Mouse (Mus musculus) CH12.LX (cell line): ENCODE results near the gene Lgr6. TPM values are rescaled to one million over a fixed set of nuclear protein-coding genes. Genes with fewer than 3 reads are reported as not detected.
A peak's percentile ranks its signal among the peaks of the same experiment; 100 is the strongest.

Source experiments
- DNase-seq: peaks from one replicate; pipeline ENCODE4 v3.0.0-alpha.2; 2013; ENCODE audit errors: extremely low read depth
- H3K27ac ChIP-seq: 2 replicates; pipeline ENCODE4 v1.5.1; 2012; ENCODE audit warnings: low read depth, mild to moderate bottlenecking, control low read depth, moderate library complexity; ENCODE audit not compliant: insufficient read depth
- H3K27me3 ChIP-seq: replicated peaks from 2 replicates; pipeline ENCODE3; 2012; ENCODE audit warnings: inconsistent platforms
- H3K36me3 ChIP-seq, 2 experiments: replicated peaks in 1 of 2; 2 replicates each; pipeline versions ENCODE3 to v1.6.1; 2012; ENCODE audit warnings: inconsistent platforms in 1 of 2, low read length in 1 of 2, mild to moderate bottlenecking in 1 of 2, mixed read lengths in 1 of 2, moderate library complexity in 1 of 2; ENCODE audit not compliant: control insufficient read depth in 1 of 2, insufficient read depth in 1 of 2
- H3K4me1 ChIP-seq, 2 experiments: 2 replicates each; pipeline ENCODE4 v1.6.1; 2012; ENCODE audit warnings: inconsistent platforms in 1 of 2, moderate library complexity in 1 of 2; ENCODE audit not compliant: insufficient read depth in 2 of 2, control insufficient read depth in 1 of 2
- H3K4me2 ChIP-seq: 2 replicates; pipeline ENCODE4 v1.6.1; 2012; ENCODE audit warnings: low read depth, mild to moderate bottlenecking, control low read depth; ENCODE audit not compliant: poor library complexity, insufficient read depth, severe bottlenecking
- H3K4me3 ChIP-seq, 3 experiments: fragments of 150-350 bp in 1 of 3; sonication (generic) in 1 of 3; replicated peaks in 1 of 3; 2 replicates each; pipeline versions ENCODE3 to v1.5.1; 2011 to 2012; ENCODE audit warnings: low read depth in 2 of 3, low read length in 2 of 3, mild to moderate bottlenecking in 2 of 3, moderate library complexity in 2 of 3, control low read depth in 1 of 3, improper control_type of control experiment in 1 of 3, inconsistent platforms in 1 of 3, mixed read lengths in 1 of 3; ENCODE audit not compliant: poor library complexity in 1 of 3
- H3K79me2 ChIP-seq: replicated peaks from 2 replicates; pipeline ENCODE4 v1.6.1; 2012; ENCODE audit warnings: mild to moderate bottlenecking, moderate library complexity; ENCODE audit not compliant: control insufficient read depth, poor library complexity, insufficient read depth, severe bottlenecking; ENCODE audit errors: extremely low read depth
- H3K9ac ChIP-seq: 2 replicates; pipeline ENCODE4 v1.6.1; 2012; ENCODE audit warnings: low read depth, mild to moderate bottlenecking, control low read depth, moderate library complexity; ENCODE audit not compliant: insufficient read depth
- H3K9me3 ChIP-seq: replicated peaks from 2 replicates; pipeline ENCODE3; 2012; ENCODE audit warnings: low read length, inconsistent platforms, mixed read lengths
- BHLHE40 ChIP-seq: IDR thresholded peaks from 2 replicates; pipeline ENCODE4 v1.6.1; 2011; ENCODE audit warnings: mild to moderate bottlenecking, low read depth, low read length, improper control_type of control experiment
- CHD1 ChIP-seq: IDR thresholded peaks from 2 replicates; pipeline ENCODE4 v1.6.1; 2012; ENCODE audit warnings: low read depth, low read length, improper control_type of control experiment, inconsistent platforms
- CTCF ChIP-seq, 2 experiments: IDR thresholded peaks in 1 of 2; conservative IDR thresholded peaks in 1 of 2; 2 replicates each; pipeline ENCODE4 v1.5.1; 2011 to 2012; ENCODE audit warnings: low read depth in 2 of 2, low read length in 2 of 2, improper control_type of control experiment in 1 of 2, inconsistent platforms in 1 of 2, mild to moderate bottlenecking in 1 of 2, moderate library complexity in 1 of 2
- EP300 ChIP-seq: IDR thresholded peaks from 2 replicates; pipeline ENCODE4 v1.6.1; 2011; ENCODE audit warnings: low read length, improper control_type of control experiment
- ETS1 ChIP-seq: conservative IDR thresholded peaks from 2 replicates; pipeline ENCODE4 v1.6.1; 2012; ENCODE audit warnings: low read depth, mild to moderate bottlenecking, inconsistent platforms, low read length, improper control_type of control experiment, moderate library complexity
- GABPA ChIP-seq: IDR thresholded peaks from 2 replicates; pipeline ENCODE4 v1.6.1; 2012; ENCODE audit warnings: low read depth, low read length, improper control_type of control experiment, inconsistent platforms; ENCODE audit not compliant: insufficient replicate concordance
- IRF4 ChIP-seq: IDR thresholded peaks from 2 replicates; pipeline ENCODE4 v1.6.1; 2014; ENCODE audit warnings: low read depth, mild to moderate bottlenecking, inconsistent platforms, low read length, improper control_type of control experiment
- KAT2A ChIP-seq: IDR thresholded peaks from 2 replicates; pipeline ENCODE4 v1.6.1; 2012; ENCODE audit warnings: low read length, improper control_type of control experiment, inconsistent platforms; ENCODE audit not compliant: insufficient replicate concordance
- MAX ChIP-seq: IDR thresholded peaks from 2 replicates; pipeline ENCODE4 v1.6.1; 2011; ENCODE audit warnings: low read length, improper control_type of control experiment
- MAZ ChIP-seq: IDR thresholded peaks from 2 replicates; pipeline ENCODE4 v1.6.1; 2012; ENCODE audit warnings: low read depth, mild to moderate bottlenecking, inconsistent platforms, low read length, improper control_type of control experiment, moderate library complexity
- MEF2A ChIP-seq: IDR thresholded peaks from 2 replicates; pipeline ENCODE4 v1.6.1; 2014; ENCODE audit warnings: low read depth, mild to moderate bottlenecking, inconsistent platforms, low read length, improper control_type of control experiment, borderline replicate concordance
- MYC ChIP-seq: IDR thresholded peaks from 2 replicates; pipeline ENCODE4 v1.6.1; 2011; ENCODE audit warnings: low read depth, mild to moderate bottlenecking, improper control_type of control experiment, low read length
- NELFE ChIP-seq: IDR thresholded peaks from 2 replicates; pipeline ENCODE4 v1.6.1; 2011; ENCODE audit warnings: low read depth, low read length, improper control_type of control experiment
- POLR2A ChIP-seq: IDR thresholded peaks from 2 replicates; pipeline ENCODE4 v1.6.1; 2011; ENCODE audit warnings: low read depth, mild to moderate bottlenecking, improper control_type of control experiment, low read length
- POLR2AphosphoS2 ChIP-seq: IDR thresholded peaks from 2 replicates; pipeline ENCODE4 v1.6.1; 2011; ENCODE audit warnings: low read depth, low read length, improper control_type of control experiment
- RAD21 ChIP-seq: IDR thresholded peaks from 2 replicates; pipeline ENCODE4 v1.6.1; 2011; ENCODE audit warnings: low read depth, mild to moderate bottlenecking, low read length, improper control_type of control experiment, moderate library complexity
- RCOR1 ChIP-seq: conservative IDR thresholded peaks from 2 replicates; pipeline ENCODE4 v1.6.1; 2012; ENCODE audit warnings: low read depth, mild to moderate bottlenecking, inconsistent platforms, low read length, improper control_type of control experiment
- SIN3A ChIP-seq: IDR thresholded peaks from 2 replicates; pipeline ENCODE4 v1.6.1; 2012; ENCODE audit warnings: low read length, improper control_type of control experiment, inconsistent platforms
- SMC3 ChIP-seq: IDR thresholded peaks from 2 replicates; pipeline ENCODE4 v1.6.1; 2011; ENCODE audit warnings: low read depth, low read length, improper control_type of control experiment
- USF1 ChIP-seq: IDR thresholded peaks from 2 replicates; pipeline ENCODE4 v1.6.1; 2014; ENCODE audit warnings: low read depth, mild to moderate bottlenecking, inconsistent platforms, low read length, improper control_type of control experiment
- USF2 ChIP-seq: conservative IDR thresholded peaks from 2 replicates; pipeline ENCODE4 v1.6.1; 2011; ENCODE audit warnings: low read depth, low read length, improper control_type of control experiment
- ZC3H11A ChIP-seq: IDR thresholded peaks from 2 replicates; pipeline ENCODE4 v1.6.1; 2012; ENCODE audit warnings: low read depth, mild to moderate bottlenecking, inconsistent platforms, low read length, improper control_type of control experiment
- ZNF384 ChIP-seq: IDR thresholded peaks from 2 replicates; pipeline ENCODE4 v1.6.1; 2012; ENCODE audit warnings: low read depth, low read length, improper control_type of control experiment, inconsistent platforms
- dilution Hi-C: fragments of 300-500 bp; cut with MboI; formaldehyde crosslinking; loops from 2 replicates; pipeline ENCODE4 v1.14.3; 2020; ENCODE audit warnings: low sequenced_read_pairs; ENCODE audit not compliant: extremely low pct_unique_long_range_greater_than_20kb, extremely low pct_ligation_motif_present
- in situ Hi-C: fragments of 300-500 bp; cut with MboI; formaldehyde crosslinking; loops from 3 replicates; pipeline ENCODE4 v1.14.3; 2019; ENCODE audit warnings: low sequenced_read_pairs, low pct_ligation_motif_present, low pct_unique_long_range_greater_than_20kb, mixed read lengths
- polyA plus RNA-seq: library from polyadenylated mRNA; unstranded; fragments of >175 nt; gene quantifications from 2 replicates; pipeline ENCODE4 v1.2.1, GENCODE M21; 2012; ENCODE audit warnings: low read depth; ENCODE audit not compliant: insufficient read length
- total RNA-seq, 2 experiments: library from RNA; depleted of rRNA; stranded (reverse); fragments of 300-350 nt in 1 of 2; fragments of >200 nt in 1 of 2; gene quantifications; 2 replicates each; pipeline ENCODE4 v1.2.3; 2012 to 2014

Lgr6 gene
- total and polyA plus RNA-seq, 3 experiments, result 0.07 to 0.17 (median 0.16) TPM

DNA sequence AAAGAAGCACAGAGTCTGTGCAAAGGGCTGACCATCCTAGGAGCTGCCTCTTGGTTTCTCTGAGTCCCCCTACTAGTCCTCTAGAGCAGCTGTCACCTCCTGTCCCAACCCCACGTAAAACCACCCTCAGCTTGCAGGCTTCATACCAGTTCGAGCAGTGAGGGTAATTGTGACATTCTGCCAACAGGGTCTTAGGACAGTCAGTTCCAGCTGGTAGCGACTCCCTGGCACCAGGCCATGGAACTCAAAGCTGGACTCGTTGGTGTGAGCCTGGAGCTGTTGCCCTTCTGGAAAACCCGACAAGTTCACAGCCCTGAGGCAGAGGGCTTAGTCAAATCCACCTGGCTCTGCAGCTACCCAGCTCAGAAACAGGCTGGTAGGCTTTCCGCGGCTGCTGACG, 20.9 kb upstream of the Lgr6 start:
- Histone ChIP-seq H3K9me3 (no peaks in the 10 kb centered on the region), H3K4me1 (peaks cover 12 to 49% of the 10 kb centered on the region in 2 experiments), H3K27ac (no peak overlapping the region), H3K27me3 (no peaks in the 10 kb centered on the region), H3K4me3 (no peak overlapping the region), H3K4me2 (no peak overlapping the region), H3K9ac (no peak overlapping the region), H3K79me2 (no peaks in the 10 kb centered on the region), H3K36me3 (peaks cover 33 to 63% of the 10 kb centered on the region in 2 experiments)
- dilution Hi-C loops (no loop called here), in situ Hi-C loops (no loop called here)
- no peak for DNase-seq
- TF ChIP-seq MAZ (no peak), RCOR1 (no peak), POLR2A (no peak), SMC3 (no peak), USF2 (no peak), MAX (no peak)

DNA sequence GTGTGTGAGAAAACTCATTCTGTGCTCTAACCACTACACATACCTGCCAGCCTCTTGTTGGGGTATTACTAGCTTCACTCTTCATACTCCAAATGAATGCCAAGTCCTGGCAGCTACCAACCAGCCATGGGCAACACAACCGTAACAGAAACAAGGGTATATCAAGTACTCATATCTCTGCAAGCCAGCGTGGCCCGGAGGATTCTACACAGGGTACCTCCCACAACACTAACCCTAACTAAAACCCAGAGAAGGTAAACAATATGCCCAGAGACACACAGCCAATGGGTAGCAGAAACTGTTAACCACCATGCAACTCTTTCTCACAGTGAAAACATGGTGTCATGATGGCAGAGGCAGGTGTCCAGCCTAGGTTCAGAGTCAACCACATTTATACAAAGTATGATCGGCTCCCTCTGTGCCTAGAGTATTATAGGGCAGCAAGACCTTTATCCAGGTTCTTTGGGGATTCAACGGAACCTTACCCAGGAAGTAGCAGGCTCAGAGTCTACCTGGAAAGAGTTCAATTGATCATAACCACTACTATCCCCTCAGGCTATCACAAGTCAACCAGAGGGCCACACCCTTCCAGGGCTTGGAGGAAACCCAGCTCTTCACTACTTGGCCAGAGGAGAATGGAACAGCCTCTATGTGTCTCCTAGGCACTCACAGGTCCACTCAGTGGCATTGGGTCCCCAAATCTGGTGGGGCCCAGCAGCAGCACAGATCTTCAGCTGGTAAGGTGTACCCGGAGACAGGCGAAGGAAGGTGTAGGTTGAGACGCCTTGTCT, 19.7 kb upstream of the Lgr6 start:
- dilution Hi-C loops, result no loop called here
- Histone ChIP-seq H3K79me2 (no peaks in the 10 kb centered on the region), H3K4me1 (peaks cover 8 to 43% of the 10 kb centered on the region in 2 experiments), H3K4me3 (no peak overlapping the region), H3K9ac (no peak overlapping the region), H3K27ac (no peak overlapping the region), H3K9me3 (no peaks in the 10 kb centered on the region), H3K27me3 (no peaks in the 10 kb centered on the region), H3K36me3 (peaks cover 44 to 75% of the 10 kb centered on the region in 2 experiments)
- in situ Hi-C loops, result no loop called here
- no peak for TF ChIP-seq POLR2AphosphoS2
- TF ChIP-seq SIN3A, result no peak
- no peak for TF ChIP-seq ZC3H11A
- TF ChIP-seq ZNF384, result no peak
- TF ChIP-seq ETS1, result no peak
- no peak for TF ChIP-seq KAT2A
- TF ChIP-seq GABPA, result no peak
- TF ChIP-seq, all 38 proteins: peak for 0
- no peak for DNase-seq
- no peak overlapping the region for H3K4me2 ChIP-seq

DNA sequence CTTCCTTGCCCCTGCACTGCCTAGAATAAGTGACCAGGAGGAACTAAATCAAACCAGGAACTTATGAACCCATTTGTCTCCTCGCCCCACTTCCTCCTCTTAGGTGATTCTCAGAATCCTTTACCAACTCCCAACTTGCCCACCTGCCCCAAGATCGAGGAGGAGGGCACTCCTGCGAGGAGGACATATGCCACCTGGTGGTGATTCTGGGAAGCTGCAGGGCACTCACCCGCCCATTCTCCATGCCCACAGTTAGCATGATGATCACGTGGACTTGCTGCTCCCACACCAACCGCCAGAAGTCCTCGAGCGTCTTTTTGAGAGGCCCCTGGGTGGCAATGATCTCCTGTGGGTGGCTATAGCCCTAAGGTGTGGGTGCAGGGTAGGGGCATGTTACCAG, 7.6 kb upstream of the Lgr6 start:
- TF ChIP-seq EP300, result no peak
- TF ChIP-seq MEF2A, result no peak
- TF ChIP-seq USF1, result peak; percentile 77
- peak; percentile 78 for TF ChIP-seq SMC3
- TF ChIP-seq RAD21, result peak; percentile 48
- peak; percentile 63 for TF ChIP-seq BHLHE40
- no peak for TF ChIP-seq RCOR1
- 0 out of 2 replicates have a peak, but pooled peaks have one; percentile 25 for TF ChIP-seq MAZ
- TF ChIP-seq NELFE, result no peak
- TF ChIP-seq CTCF (conservative IDR thresholded peaks at IDR 0.05 in 1 of 2, IDR thresholded peaks at IDR 0.05 in 1 of 2; ENCODE audit: low read depth in 2 of 2, low read length in 2 of 2), result peak; percentile 77 to 90
- TF ChIP-seq IRF4, result no peak
- TF ChIP-seq SIN3A, result no peak
- no peak for TF ChIP-seq ZC3H11A
- TF ChIP-seq MAX, result peak; percentile 79
- no peak for TF ChIP-seq ZNF384
- TF ChIP-seq USF2, result peak; percentile 69
- no peak for TF ChIP-seq CHD1
- peak; percentile 61; the same call in 1 of the 2 replicates for TF ChIP-seq MYC
- H3K27ac ChIP-seq, result no peak overlapping the region
- no peak overlapping the region for H3K9ac ChIP-seq
- DNase-seq, result peak; percentile 69
- dilution Hi-C loops, result no loop called here
- no peak overlapping the region for H3K4me3 ChIP-seq
- peaks cover 5 to 57% of the 10 kb centered on the region in 2 experiments for H3K36me3 ChIP-seq
- H3K79me2 ChIP-seq, result no peaks in the 10 kb centered on the region
- peaks cover 5 to 35% of the 10 kb centered on the region in 2 experiments; a peak in 3 of 4 replicates for H3K4me1 ChIP-seq
- no peak overlapping the region for H3K4me2 ChIP-seq
- H3K9me3 ChIP-seq, result no peaks in the 10 kb centered on the region
- in situ Hi-C loops, result no loop called here
- H3K27me3 ChIP-seq, result no peaks in the 10 kb centered on the region
